Mouse (Mus musculus) naive thymus-derived CD4-positive, alpha-beta T cell, adult 5 months (primary cell): Measurements from ENCODE around the gene Znrf1. TPM values are rescaled to one million over a fixed set of nuclear protein-coding genes. Genes with fewer than 3 reads are reported as not detected.

Experiments used
- polyA plus RNA-seq: library from polyadenylated mRNA; unstranded; fragments of 100-300 nt; shearing (Covaris generic); gene quantifications from one replicate; pipeline ENCODE4 v1.2.1, GENCODE M21; 2017

Gene Znrf1
- polyA plus RNA-seq: 355 TPM

GRCm38 (mm10) chr8:111536031-111536977, at the start of gene Znrf1:
TSS of gene Znrf1 (plus strand) at chr8:111536097.

DNA sequence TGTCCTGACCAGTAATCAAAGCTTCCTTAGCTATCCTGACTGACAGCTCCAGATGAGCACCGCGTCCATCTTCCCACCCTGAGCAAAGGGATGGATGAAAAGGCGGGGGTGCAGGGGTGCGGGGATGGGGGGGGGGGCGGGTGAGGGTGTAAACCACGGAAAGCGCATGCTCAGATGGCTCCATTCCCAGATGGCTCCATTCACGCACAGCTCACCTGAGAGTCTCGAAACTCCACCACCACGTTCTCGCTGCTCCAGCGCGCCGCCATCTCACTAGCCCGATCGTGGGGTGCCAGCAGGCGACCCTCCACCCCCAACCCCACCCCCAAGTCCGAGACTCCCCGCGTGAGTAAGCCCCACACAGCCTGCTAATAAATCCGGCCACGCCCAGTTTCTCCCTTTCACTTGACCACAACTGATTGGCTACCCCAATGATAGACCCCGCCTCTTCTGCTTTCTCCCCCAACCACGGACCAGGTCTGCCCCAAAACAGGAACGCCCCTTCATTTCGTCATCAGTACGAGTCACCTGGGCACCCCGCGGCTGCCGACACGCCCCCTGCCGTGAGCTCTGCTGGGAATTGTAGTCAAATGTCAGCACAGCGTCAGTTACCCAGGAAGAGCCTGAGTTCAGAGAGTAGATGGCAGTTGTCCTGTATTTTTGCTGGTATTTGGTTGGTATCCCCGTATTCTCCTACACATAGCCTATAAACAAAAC, 14.0 kb upstream of the Znrf1 start, which contains the start of gene Wdr59:
TSS of gene Wdr59 (minus strand) at position 380 of the 717 bp plus-strand sequence.

DNA sequence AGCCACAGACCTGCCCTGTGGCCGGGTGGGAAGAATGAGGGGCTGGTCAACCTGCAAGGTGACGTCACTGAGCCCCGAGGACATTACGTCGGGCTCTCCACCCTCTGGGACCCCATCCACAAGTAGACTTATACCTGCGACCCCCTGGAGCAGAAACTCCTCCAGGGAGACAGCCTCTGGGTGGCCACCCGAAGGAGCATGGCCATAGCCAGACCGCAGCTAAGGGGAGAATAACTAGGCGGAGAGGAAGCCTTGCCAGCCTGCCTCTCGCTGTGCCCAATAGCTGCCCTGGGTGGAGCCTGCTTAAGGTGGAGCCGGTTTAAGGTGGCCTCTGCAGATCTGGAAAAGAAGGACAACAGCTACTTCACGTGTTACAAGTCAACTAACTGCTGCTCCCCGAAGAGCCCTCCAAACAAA, 94.2 kb downstream of the Znrf1 start, which contains the start of gene Ldhd:
TSS of gene Ldhd (minus strand) at position 270 of the 417 bp plus-strand sequence.

DNA sequence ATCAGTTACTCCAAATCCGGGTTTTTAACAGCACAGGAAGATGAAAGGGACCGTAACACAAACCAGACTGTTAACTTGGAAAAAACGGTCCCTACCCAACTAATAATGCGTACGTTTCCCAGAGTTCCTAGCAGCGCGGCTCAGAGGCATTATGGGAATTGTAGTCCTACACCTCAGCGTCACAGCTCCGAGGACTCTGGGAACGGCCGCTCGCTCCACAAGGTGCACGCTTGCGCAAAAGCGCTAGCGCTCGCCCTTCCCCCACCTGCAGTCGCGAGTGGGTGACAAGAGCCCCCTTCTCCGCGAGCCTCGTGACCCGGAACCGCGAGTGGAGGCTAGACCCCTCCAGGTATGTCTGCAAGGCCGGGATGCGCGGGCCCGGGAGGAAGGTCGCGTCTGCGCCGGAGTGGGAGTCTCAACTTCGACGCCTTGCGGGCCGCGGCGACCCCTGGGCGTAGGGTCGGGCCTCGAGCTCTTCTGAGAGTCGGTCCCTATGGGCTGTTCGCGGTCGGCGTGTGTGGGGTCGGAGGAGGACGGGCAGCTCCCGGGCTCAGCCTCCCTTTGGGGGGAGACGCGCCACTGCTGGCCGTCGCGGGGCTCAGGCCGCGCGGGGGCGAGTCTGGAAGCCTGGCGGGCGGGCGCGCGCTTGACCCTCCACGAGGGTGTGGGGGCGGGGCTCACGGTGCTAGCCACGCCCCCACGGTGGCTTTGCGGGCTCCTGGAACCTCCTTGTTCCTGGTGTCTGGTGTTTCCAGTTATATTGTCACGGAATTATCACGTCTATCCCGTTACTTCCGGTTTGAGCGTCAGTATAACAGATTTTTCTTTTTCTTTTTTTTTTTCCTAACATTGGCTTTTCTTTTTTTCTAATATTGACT, 107.6 kb downstream of the Znrf1 start, which contains the start of gene Zfp1:
TSS of gene Zfp1 (plus strand) at position 138 of the 878 bp plus-strand sequence.

Other genes with a start within 250 kb of the Znrf1 start
- gene Rfwd3, start 235.9 kb upstream of the Znrf1 start, polyA plus RNA-seq: 33.6 TPM
- gene Mlkl, start 197.9 kb upstream of the Znrf1 start, polyA plus RNA-seq: not detected
- not detected for gene Fa2h, start 142.3 kb upstream of the Znrf1 start, polyA plus RNA-seq
- 4.2 TPM for gene Wdr59, start 14.0 kb upstream of the Znrf1 start, polyA plus RNA-seq
- gene Ldhd, start 94.3 kb downstream of the Znrf1 start, polyA plus RNA-seq: 1.9 TPM
- 24.0 TPM for gene Zfp1, start 107.3 kb downstream of the Znrf1 start, polyA plus RNA-seq
- not detected for gene Ctrb1, start 154.9 kb downstream of the Znrf1 start, polyA plus RNA-seq
- gene Bcar1, start 207.7 kb downstream of the Znrf1 start, polyA plus RNA-seq: 0.30 TPM